Mouse (Mus musculus): ENCODE measurements around the gene Trim71. TPM values are rescaled to one million over a fixed set of nuclear protein-coding genes. Genes with fewer than 3 reads are reported as not detected.

Trim71 gene
- total RNA-seq, 4 experiments from 2014 or later: not detected

DNA sequence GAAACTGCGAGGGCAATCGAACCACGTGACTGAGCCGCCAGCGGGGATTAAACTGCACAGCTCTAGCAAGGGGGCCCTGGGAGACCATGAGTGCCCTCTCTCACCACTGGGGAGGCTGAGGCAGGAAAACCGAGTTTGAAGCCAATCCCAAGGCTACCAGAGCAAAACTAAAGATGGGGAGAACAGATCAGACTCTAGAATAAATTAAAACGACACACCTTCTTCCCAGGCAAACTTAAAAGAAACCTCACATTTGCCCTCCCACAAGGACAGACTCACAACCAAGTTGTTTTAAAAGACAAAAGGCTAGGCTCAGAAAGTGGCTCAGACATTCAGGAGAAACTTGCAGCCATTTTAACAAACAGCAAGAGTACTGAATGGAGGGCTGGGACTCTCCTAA is 7.1 kb downstream of the Trim71 start:
- DNase-seq (ENCODE audit: low spot score in 2 of 2): no peak

DNA sequence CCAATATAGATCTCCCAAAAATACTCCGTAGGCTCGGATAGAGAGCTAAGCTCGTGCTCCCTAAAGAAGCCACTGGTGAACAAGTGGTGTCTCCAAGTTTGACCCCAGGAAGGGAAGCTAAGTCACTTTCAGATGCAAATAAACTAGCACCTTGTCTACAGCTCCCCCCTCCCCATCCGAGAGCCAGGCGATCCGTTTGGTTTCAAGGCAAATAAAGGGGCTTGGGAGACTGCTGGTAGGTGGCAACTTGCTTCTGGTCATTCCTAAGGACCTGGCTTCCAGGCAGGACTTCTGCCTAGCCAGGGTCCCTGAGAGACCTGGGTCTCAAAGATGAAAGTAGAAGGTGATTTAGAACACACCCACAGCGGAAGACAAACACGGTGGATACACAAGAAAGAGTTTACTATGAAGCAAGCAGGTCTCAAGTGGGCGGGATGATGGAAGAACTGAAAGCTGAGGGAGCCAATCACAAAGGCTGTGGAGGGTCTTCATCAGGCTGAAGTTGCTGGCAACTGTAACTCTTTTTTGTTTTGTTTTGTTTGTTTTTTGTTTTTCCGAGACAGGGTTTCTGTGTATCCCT is 7.8 kb downstream of the Trim71 start:
- DNase-seq (ENCODE audit: low spot score in 2 of 2): no peak

DNA sequence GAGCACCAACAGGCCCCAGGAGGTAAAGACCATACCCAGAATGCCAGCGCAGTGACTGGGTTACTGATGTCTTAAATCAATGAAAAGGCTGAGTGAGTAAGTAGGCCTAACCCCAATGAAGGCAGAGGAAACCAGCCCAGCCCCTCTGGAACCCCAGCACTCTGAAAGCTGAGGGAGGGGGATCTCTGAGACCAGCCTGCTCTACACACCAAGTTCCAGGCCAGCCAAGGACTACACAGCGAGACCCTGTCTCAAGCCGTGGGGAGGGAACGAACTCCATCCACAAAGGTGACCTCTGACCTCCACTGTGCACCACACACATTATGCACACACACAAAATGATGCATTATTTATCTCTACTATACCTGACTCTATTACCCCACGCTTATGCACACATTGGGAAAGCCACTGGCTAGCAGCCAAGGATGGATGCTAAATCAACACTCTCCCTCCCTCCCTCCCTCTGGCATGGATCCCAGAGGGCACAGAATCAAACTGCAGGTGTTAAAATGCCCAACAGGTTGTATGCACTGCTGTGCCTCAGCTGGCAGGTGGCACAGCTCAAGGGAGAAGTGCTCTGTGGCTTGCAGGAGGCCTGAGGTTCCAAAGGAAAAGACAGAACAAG is 9.7 kb downstream of the Trim71 start:
- DNase-seq (ENCODE audit: low spot score in 2 of 2): no peak

- no peak for DNase-seq (ENCODE audit: low spot score in 2 of 2)
Observed at GRCm38 (mm10) chr9:114553828-114554227, 10.3 kb downstream of the Trim71 start.

- DNase-seq (ENCODE audit: low spot score in 2 of 2): no peak
Observed at GRCm38 (mm10) chr9:114550033-114550432, 14.1 kb downstream of the Trim71 start.

DNA sequence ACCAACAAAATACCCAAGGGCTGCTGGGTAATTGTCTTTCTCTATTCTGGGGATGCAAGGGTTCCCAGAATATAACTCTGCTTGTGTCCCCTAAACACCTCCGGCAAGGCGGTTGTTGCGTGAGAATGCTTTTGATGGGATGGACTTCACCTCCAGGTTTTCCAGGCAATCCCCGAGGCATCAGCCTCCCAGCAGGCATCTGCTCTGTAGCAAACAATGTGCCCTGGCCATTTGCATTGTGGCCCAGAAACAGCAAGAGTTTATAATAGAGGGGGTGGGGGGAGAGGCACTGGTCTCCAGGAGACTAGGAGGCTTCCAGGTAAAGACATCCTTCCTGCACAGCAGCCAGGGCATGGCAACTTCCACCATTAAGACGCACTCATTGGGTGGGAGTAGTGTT is 15.1 kb downstream of the Trim71 start:
- DNase-seq (ENCODE audit: low spot score in 2 of 2): no peak

GRCm38 (mm10) chr9:114548496-114548895 is 15.7 kb downstream of the Trim71 start:
- DNase-seq (ENCODE audit: low spot score in 2 of 2): no peak

DNA sequence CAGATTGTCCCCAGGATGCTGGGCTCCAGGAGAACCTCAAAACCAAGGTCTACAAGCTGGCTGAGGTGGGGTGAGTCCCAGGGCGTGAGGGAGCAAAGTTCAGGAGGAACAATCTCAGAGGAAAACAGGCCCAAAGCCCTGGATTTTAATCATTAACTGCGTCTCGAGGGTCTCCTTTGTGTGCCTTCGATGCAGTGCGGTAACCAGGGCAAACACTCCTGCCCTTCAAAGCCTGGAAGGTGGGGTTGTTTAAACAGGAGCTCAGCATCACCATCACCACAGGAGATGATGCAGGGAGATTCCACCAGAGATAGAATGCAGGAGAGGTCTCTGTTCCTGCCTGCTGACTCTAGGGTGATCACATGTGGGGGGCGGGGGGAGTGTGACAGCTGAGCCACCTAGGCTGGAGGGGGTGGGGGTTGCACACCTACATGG is 16.5 kb downstream of the Trim71 start:
- DNase-seq (ENCODE audit: low spot score in 2 of 2): no peak

GRCm38 (mm10) chr9:114546765-114547164 is 17.4 kb downstream of the Trim71 start:
- no peak for DNase-seq (ENCODE audit: low spot score in 2 of 2)

DNA sequence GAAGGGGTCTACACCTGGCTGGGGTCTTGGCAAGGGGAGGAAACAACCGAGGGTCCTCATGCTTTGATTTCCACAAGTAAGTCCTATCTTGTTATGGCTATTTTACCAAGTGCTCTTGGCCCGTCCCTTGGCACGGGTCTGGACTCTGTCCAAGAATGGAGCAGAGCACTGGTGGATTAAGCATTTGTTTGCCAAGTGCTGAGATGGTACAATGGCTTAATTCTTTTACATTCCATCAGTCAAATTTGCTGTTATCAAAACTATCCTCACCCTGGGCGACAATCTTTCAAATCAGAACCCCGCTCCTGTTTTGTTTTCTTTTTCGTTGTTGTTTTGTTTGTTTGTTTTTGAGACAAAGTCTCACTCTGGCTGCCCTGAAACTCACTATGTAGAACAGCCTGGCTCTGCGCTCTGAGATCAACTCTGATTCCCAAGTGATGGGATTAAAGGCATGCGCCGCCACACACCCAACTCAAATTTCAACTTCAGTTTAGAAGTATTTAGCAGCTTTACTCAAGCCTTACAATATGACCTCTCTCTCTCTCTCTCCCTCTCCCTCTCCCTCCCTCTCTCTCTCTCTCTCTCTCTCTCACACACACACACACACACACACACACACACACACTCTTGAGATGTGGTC is 19.3 kb downstream of the Trim71 start:
- DNase-seq (ENCODE audit: low spot score in 2 of 2): no peak

DNA sequence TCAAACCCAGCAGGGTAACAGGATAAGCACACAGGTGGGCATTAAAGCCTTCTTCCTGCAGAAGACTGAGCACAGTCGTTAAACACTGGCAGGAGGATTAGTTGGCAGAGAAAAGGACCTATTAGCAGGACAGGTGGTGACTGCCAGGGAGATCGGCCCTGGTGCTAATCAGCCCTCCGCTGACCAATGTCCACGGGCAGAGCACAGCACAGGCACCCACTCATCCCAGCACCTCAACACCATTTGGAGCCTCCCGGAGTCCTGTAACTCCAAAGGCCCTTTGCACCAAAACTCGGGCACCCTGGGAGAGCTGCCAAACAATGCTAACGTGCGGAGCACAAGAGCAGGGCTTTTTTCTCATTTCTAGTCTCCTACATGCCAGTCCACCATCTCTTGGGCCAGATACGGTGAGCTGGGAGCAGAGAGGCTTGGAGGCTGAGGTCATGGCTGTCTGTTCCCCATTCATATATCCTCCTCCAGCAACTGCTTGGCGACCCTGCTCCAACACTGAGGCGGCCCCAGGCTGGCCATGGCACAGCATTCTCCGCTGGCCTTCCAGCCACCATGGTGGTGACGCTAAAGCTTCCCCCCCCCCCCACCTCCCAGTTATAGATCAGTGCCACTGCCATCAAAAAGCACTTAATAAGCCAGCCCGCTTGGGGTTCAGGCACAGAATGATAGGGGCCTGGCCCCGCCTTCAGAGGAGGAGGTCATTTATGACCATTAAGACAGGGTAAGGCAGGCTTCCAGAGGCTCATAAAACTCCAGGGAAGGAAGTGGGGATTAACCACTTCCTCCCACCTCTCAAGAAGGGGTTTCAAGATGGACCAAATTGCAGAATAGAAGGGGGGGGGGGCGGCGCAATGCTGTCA is 20.1 kb downstream of the Trim71 start:
- no peak for DNase-seq (ENCODE audit: low spot score in 2 of 2)

- no peak for DNase-seq (ENCODE audit: low spot score in 2 of 2)
Observed at GRCm38 (mm10) chr9:114541279-114541741, 22.9 kb downstream of the Trim71 start.

GRCm38 (mm10) chr9:114538996-114539563 is 25.1 kb downstream of the Trim71 start:
- no peak for DNase-seq (ENCODE audit: low spot score in 2 of 2)

GRCm38 (mm10) chr9:114536628-114537027 is 27.5 kb downstream of the Trim71 start:
- DNase-seq (ENCODE audit: low spot score in 2 of 2): no peak

GRCm38 (mm10) chr9:114534747-114535517 is 29.2 kb downstream of the Trim71 start:
- no peak for DNase-seq (ENCODE audit: low spot score in 2 of 2)

DNA sequence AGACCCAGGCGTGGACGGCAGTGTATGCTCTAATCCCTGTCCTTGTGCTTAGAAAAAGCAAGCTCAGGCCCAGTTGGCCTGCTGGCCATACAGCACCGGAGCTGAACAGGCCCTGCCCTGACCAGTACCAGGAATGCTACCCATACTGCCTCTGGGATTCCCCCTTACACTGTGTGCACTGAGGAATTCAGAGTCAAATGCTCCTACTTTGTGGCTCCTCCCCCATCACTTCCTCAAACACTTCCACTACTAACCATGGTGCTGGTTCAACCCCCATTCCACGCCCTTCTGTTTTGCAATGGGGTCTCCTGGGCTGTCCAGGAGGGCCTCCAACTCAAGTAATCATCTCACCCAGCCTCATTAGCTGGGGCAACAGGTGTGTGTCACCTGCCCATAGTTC is 30.3 kb downstream of the Trim71 start:
- DNase-seq (ENCODE audit: low spot score in 2 of 2): no peak

GRCm38 (mm10) chr9:114531276-114531675 is 32.9 kb downstream of the Trim71 start:
- no peak for DNase-seq (ENCODE audit: low spot score in 2 of 2)

DNA sequence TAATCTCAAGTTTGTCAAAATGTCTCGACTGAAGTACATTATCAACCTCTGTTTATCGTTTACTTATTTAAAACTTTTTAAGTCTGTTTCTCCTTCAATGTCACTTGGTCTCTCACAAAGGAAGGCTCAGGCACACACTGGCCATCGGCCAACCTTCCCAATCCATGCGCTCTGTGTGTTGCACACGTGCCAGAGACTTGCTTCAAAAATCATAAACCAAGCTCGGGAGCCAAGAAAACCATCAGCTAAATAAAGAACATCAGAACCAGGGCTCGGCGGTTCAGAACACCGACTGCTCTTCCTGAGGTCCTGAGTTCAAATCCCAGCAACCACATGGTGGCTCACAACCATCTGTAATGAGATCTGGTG is 35.5 kb downstream of the Trim71 start:
- no peak for DNase-seq (ENCODE audit: low spot score in 2 of 2)

- DNase-seq (ENCODE audit: low spot score in 2 of 2): peak in 1 of 2 experiments; percentile 13
Observed at GRCm38 (mm10) chr9:114527992-114528679, 36.0 kb downstream of the Trim71 start.

DNA sequence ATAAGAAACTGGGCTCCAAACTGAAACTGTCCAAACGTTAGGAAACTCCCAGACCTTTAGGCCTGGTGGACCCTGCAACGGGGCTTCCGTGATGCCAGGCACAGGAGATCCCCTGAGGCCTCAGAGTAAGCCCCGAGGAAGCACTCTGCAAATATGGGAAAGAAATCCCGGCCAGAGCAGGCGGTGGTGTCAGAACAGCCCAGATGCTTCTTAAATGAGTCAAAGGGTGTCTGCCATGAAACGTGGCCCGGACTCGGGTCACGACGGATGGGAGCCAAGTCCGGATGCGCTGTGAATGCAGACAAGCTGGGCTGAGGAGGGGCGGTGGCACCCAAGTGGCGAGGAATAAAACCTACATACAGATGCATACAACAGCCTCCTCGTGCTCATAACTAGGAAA is 37.1 kb downstream of the Trim71 start:
- DNase-seq (ENCODE audit: low spot score in 2 of 2): peak in 1 of 2 experiments; percentile 31

Measured in gastrocnemius, adult 8-10 months (tissue).